Mouse (Mus musculus) neutrophil, adult 83 days (primary cell): ENCODE measurements around the gene Ppwd1. TPM values are rescaled to one million over a fixed set of nuclear protein-coding genes. Genes with fewer than 3 reads are reported as not detected.

Source experiments
- total RNA-seq, 2 experiments: library from RNA; stranded (reverse); gene quantifications; one replicate each; pipeline ENCODE4 v1.2.4; 2023

Ppwd1 gene
- total RNA-seq, result 10 to 100 TPM; 19.4 to 20.6 TPM

GRCm38 (mm10) chr13:104228384-104229066, at the start of gene Ppwd1, which contains the start of gene Cenpk:
Ppwd1 (minus strand) TSS chr13:104228843.
Cenpk (plus strand) TSS chr13:104228611.

GRCm38 (mm10) chr13:104178650-104179121, 50.0 kb downstream of the Ppwd1 start, which contains the start of gene Trim23:
Trim23 (plus strand) TSS chr13:104178797.

GRCm38 (mm10) chr13:104177796-104178649, 50.6 kb downstream of the Ppwd1 start, which contains the start of gene Trappc13:
Trappc13 (minus strand) TSS chr13:104178469.

Other genes starting within 250 kb of the Ppwd1 start
- gene Nln, start 119.2 kb downstream of the Ppwd1 start, total RNA-seq, result 10 to 100 TPM; 14.1 to 17.6 TPM
- gene Sgtb, start 119.1 kb downstream of the Ppwd1 start, total RNA-seq, result under 1 TPM in 1 of 2 experiments, not detected in 1; 0.57 TPM
- gene Trappc13, start 50.4 kb downstream of the Ppwd1 start, total RNA-seq, result 10 to 100 TPM; 19.2 to 19.8 TPM
- gene Trim23, start 50.0 kb downstream of the Ppwd1 start, total RNA-seq, result 1 to 10 TPM; 6.9 to 7.1 TPM
- gene Cenpk, start 232 bp downstream of the Ppwd1 start, total RNA-seq, result 10 to 100 TPM; 16.7 to 24.5 TPM
- under 1 TPM; 0.66 to 0.77 TPM for gene Adamts6, start 59.0 kb upstream of the Ppwd1 start, total RNA-seq